Mouse (Mus musculus): ENCODE results near the gene Ptprd.

DNA sequence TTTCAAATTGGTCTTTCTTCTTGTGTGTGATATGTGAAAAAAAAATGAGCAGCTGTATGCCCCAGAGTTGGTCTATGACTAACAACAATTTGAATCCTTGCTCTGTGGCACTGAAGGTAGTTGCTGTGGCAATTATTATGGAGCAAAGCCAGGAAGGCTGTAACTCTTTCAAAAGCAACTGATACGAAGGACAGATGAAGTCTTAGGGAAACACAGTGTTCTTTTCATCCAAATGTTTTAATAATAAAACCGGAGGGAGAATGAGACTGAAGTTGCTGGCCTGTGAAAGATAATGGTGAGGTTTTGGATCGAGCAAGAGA lies 2187.3 kb downstream of the Ptprd start:
- TF ChIP-seq POLR2A (IDR thresholded peaks at IDR 0.05; ENCODE audit: borderline replicate concordance, control insufficient read depth, low read depth, low read length) (no peak), CTCF (IDR thresholded peaks at IDR 0.05; ENCODE audit: control insufficient read depth, insufficient read depth, low read length) (no peak)
